Mouse (Mus musculus) right cerebral cortex, adult 2 months (tissue): Measurements from ENCODE around the gene Olfr547.
"Not testable (repeated sequence)": the region's sequence is repeated elsewhere in the genome, so short reads cannot be mapped to it uniquely, and the experiment has no call there.

Source experiments
- DNase-seq, 2 experiments: peaks; one replicate each; pipeline ENCODE4 v3.0.0; 2021 to 2022; ENCODE audit warnings: low spot score in 2 of 2

Gene Olfr547

GRCm38 (mm10) chr7:102534449-102534848 is at the start of gene Olfr547:
Gene Olfr547, plus strand, starts transcription at chr7:102534749.
- no peak for DNase-seq

DNA sequence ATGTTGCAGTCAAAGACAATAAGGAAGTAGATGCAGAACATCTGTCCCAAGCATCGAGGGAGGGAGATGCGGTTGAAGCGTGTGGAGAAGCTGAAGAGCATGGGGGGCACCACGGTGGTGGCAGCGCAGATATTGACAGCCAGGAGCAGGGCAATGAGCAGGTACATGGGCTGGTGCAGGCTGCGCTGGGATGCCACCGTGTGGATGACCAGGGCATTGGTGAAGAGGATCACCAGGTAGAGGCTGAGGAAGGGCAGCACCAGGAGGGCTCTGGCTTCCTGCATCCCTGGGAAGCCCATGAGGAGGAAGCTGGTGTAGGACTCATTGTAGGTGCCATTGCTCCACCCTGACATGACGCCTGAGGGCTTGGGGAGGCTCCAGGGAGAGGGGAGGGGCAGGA is 49.8 kb upstream of the Olfr547 start:
- DNase-seq = not testable (repeated sequence)

- DNase-seq = no peak
Measured at GRCm38 (mm10) chr7:102486105-102486504, 48.4 kb upstream of the Olfr547 start.

DNA sequence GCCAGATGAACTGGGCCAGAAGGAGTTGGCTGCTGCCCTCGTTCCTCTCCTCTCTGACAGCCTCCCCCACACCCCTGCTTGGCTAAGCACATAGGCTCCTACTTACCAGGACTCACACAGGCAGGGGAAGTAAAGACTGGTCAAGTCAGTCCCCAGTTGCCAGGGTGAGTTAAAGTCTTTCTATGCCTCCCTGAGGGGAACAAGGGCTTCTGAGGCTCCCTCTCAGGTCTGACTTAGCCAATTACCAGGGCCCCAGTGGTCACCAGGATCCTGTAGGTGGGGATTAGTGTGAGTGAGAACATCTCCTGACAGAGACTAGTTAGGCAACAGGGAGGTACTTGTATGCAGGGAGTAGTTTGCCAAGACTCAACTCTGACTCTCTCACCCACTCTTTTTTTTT is 46.4 kb upstream of the Olfr547 start, which contains the start of gene Olfr544:
Gene Olfr544 (minus strand): TSS at position 153 of the 400 bp plus-strand sequence.
- no peak for DNase-seq

DNA sequence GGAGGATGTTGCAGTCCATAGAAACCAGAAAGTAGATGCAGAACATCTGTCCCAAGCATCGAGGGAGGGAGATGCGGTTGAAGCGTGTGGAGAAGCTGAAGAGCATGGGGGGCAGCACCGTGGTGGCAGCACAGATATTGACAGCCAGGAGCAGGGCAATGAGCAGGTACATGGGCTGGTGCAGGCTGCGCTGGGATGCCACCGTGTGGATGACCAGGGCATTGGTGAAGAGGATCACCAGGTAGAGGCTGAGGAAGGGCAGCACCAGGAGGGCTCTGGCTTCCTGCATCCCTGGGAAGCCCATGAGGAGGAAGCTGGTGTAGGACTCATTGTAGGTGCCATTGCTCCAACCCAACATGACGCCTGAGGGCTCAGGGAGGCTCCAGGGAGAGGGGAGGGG is 40.1 kb upstream of the Olfr547 start:
- not testable (repeated sequence) for DNase-seq

GRCm38 (mm10) chr7:102499473-102499872 is 35.1 kb upstream of the Olfr547 start, which contains the start of gene Olfr545:
Gene Olfr545, minus strand, starts transcription at chr7:102499573.
- no peak for DNase-seq

- no peak for DNase-seq
Measured at GRCm38 (mm10) chr7:102501986-102502385, 32.6 kb upstream of the Olfr547 start.

- DNase-seq = peak; percentile 83 to 86
Measured at GRCm38 (mm10) chr7:102506848-102507247, 27.7 kb upstream of the Olfr547 start.

DNA sequence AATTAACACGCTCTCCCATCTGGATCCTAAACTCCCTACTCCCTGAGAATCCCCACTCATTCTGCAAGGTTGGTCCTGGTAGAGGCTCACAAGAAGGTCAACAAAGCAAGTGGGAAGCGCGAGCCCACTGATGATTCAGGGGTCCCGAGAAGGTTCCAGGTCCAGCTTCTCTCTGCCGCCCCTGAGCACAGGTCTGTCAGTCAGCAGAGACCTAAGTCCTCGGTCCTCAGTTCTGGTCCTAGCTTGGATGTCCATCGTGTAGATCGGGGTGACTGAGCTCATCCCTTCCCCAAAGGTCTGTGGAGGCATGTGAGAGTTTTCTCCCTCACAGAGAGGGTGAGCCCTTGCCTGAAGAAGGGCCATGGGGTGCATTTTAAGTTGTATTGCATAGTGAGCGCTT is 26.5 kb upstream of the Olfr547 start:
- DNase-seq = no peak

- no peak for DNase-seq
Measured at GRCm38 (mm10) chr7:102508666-102509065, 25.9 kb upstream of the Olfr547 start.

DNA sequence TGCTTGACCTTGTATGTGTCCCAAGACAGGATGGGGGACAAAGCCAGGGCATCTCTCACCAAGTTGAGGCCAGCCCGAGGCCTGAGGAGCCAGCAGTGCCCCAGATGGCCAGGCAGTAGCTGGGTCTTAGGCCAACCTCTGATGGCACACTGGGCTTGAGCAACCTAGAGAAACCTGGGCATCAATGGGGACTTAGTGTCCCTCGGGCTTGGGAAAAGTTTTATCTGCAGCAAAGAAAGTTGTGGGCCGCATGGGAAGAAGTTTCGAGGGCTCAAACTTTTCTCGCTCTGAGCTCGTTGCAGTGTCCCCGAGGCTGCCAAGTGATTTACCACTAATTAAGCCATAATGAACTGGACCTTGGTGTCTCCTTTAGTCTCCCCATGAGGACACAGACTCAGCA is 24.8 kb upstream of the Olfr547 start:
- DNase-seq = no peak

GRCm38 (mm10) chr7:102511927-102512326 is 22.6 kb upstream of the Olfr547 start:
- DNase-seq = no peak

DNA sequence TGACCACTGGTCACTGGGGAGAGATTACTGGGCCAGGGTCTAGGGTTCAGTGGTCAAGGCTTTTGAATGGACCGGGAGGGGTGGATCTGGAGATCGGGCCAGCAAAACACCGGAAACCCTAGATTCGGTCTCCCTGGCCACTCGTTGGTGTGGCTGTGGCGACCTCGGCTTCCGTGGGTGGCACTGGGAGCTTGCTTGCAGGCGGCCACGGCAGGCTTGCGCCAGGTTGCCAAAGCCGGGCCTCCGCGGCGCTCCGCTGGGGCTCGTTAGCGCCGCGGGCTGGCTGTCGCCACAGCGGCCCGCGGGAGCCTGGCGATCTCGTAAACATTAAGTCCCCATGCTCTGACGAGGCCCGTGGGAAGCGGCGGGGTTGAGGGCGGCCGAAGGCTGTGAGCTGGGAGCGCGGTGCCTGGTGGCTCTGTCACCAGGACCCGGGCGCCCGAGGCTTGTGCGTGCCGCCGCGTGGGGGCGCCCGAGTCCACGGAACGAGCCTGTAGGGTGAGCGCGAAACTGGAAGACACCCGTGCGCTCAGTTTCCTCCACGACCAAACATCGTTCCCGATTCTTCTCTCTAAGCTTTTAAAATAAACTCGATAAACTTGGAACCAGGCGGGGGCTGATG is 21.6 kb upstream of the Olfr547 start:
- DNase-seq = peak; percentile 86 to 87

- DNase-seq = no peak
Measured at GRCm38 (mm10) chr7:102514144-102514543, 20.4 kb upstream of the Olfr547 start.

- DNase-seq = no peak
Measured at GRCm38 (mm10) chr7:102516261-102517050, 18.1 kb upstream of the Olfr547 start.

- DNase-seq = no peak
Measured at GRCm38 (mm10) chr7:102517051-102517335, 17.6 kb upstream of the Olfr547 start.

GRCm38 (mm10) chr7:102529052-102529451 is 5.5 kb upstream of the Olfr547 start:
- no peak for DNase-seq

DNA sequence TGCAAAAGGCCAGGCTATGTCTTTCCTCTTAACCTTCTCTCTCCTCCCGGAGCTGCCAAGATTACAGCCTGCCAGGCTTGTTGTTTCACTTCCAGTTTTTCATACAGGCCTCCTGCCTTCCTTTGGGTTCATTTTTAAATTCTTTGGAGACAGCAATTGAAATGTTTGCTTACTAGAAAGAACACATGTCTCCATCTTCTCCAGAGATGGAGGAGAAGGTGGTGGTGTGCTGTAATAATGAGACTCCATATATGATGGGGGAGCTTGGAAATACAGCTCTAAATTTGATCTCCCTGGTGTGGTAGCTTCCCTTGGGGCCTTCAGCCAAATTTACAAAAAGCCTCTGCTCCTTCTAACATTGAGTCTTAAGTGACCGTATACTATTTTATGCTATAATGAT is 6.0 kb downstream of the Olfr547 start, which contains the start of gene Olfr548-ps1:
Gene Olfr548-ps1 (plus strand): TSS at position 301 of the 400 bp plus-strand sequence.
- no peak for DNase-seq

- no peak for DNase-seq
Measured at GRCm38 (mm10) chr7:102541251-102541650, 6.7 kb downstream of the Olfr547 start.

- no peak for DNase-seq
Measured at GRCm38 (mm10) chr7:102549570-102549969, 15.0 kb downstream of the Olfr547 start, which contains the start of gene Olfr549. Gene Olfr549, plus strand, starts transcription at chr7:102549870.

GRCm38 (mm10) chr7:102553279-102553678 is 18.7 kb downstream of the Olfr547 start:
- DNase-seq = no peak

- DNase-seq = peak; percentile 49 to 52
Measured at GRCm38 (mm10) chr7:102564999-102565997, 30.7 kb downstream of the Olfr547 start, which contains the start of gene Trim21. Gene Trim21, minus strand, starts transcription at chr7:102565486.
